Mouse (Mus musculus) brown adipose tissue, adult 24 weeks (tissue): Measurements from ENCODE around the gene Fam20b. TPM values are rescaled to one million over a fixed set of nuclear protein-coding genes. Genes with fewer than 3 reads are reported as not detected.

Experiments used
- H3K27ac ChIP-seq: fragments of 200-500 bp; replicated peaks from 2 replicates; pipeline ENCODE4 v1.5.1; 2012; ENCODE audit warnings: low read depth, mild to moderate bottlenecking, low read length
- H3K4me1 ChIP-seq: fragments of 200-500 bp; 2 replicates; pipeline ENCODE4 v1.6.1; 2012; ENCODE audit warnings: low read length, mixed read lengths; ENCODE audit not compliant: control insufficient read depth, insufficient read depth, insufficient read length
- H3K4me3 ChIP-seq: fragments of 200-500 bp; 2 replicates; pipeline ENCODE4 v1.5.1; 2012; ENCODE audit warnings: low read depth, mild to moderate bottlenecking, low read length, moderate library complexity; ENCODE audit not compliant: insufficient read depth
- polyA plus RNA-seq: library from polyadenylated mRNA; stranded (reverse); fragments of >200 nt; gene quantifications from 2 replicates; pipeline ENCODE4 v1.2.4, GENCODE M21; 2012; ENCODE audit not compliant: missing spikeins, insufficient read depth, insufficient read length

Gene Fam20b
- polyA plus RNA-seq, 1 experiment = 34.7 TPM

DNA sequence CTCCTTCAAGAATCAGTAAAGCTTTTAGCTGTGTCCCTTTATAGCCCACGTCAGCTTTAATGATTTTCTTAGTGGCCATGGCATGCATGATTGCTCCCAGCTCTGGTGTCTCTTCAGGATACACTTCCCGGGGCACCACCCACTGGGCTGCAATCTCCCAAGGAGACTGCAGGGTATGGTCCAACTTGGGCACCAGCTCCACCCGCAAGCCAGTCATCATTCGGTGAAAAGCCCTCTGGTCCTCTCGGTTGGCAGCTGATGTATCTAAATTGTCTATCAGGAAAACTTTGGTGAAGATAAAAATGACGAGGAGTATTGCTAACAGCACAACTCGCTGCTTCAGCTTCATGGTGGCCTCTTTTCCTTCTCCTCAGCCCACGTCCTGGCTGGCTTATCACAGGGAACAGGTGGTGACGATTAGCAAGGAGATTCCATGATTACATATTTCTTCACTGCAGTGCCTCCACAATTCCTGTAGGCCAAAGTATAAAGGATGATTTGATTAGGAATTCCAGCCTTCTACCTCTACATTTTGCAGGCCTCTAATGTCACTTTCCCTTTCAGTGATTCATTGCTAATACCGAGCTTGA is 13.1 kb downstream of the Fam20b start:
- Histone ChIP-seq H3K4me3 (no peak overlapping the region), H3K27ac (no peak overlapping the region), H3K4me1 (no peaks in the 10 kb centered on the region)

- Histone ChIP-seq H3K27ac (no peak overlapping the region), H3K4me1 (no peaks in the 10 kb centered on the region), H3K4me3 (no peak overlapping the region)
These were observed 15.4 kb downstream of the Fam20b start for GRCm38 (mm10) chr1:156703444-156703843.

- H3K4me1 ChIP-seq = no peaks in the 10 kb centered on the region
- H3K27ac ChIP-seq = no peak overlapping the region
- H3K4me3 ChIP-seq = no peak overlapping the region
These were observed 16.7 kb downstream of the Fam20b start for GRCm38 (mm10) chr1:156702151-156702550.

- Histone ChIP-seq H3K4me1 (no peaks in the 10 kb centered on the region), H3K4me3 (no peak overlapping the region), H3K27ac (no peak overlapping the region)
These were observed 32.7 kb downstream of the Fam20b start for GRCm38 (mm10) chr1:156686025-156686661.

DNA sequence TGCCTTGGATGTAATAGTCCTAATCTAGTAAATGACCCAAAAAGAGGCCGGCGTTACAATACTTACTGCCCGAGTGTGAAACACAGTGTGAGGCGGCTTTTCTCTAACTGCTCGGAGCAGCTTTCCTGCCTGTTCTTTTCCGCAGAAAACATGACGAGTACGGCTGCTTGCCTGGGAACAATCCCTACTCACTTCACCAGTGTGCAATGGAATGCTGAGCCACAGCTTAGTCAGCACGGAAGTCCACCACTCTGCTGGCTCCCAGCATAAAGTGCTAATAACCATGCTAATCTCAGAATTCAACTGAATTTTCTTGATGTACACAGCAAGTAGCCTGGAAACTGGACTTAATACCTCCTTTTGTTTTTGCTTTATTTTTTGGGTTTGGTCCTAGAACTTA is 39.3 kb downstream of the Fam20b start:
- no peak overlapping the region for H3K27ac ChIP-seq
- no peak overlapping the region for H3K4me3 ChIP-seq
- no peaks in the 10 kb centered on the region for H3K4me1 ChIP-seq

DNA sequence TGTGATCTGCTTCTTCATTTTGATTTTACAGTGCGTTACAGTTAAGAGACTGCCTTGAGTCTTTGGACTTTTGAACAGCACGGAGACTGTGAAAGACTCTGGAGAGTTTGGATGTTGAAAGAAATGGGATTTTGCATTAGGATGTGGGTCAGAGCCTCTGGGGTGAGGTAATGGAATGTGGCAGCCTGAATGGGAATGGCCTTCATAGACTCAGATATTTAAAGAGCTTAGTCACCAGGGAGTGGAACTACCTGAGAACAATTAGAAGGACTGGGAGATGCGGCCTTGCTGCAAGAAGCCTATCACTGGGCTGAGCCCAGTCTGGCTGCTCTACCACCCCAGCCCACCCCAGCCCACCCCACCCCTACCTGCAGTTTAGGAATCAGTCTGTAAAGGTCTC is 41.7 kb downstream of the Fam20b start:
- H3K4me3 ChIP-seq = no peak overlapping the region
- H3K4me1 ChIP-seq = no peaks in the 10 kb centered on the region; the same call in 1 of the 2 replicates
- H3K27ac ChIP-seq = no peak overlapping the region

- H3K4me3 ChIP-seq = no peak overlapping the region
- no peaks in the 10 kb centered on the region; the same call in 1 of the 2 replicates for H3K4me1 ChIP-seq
- no peak overlapping the region for H3K27ac ChIP-seq
These were observed 42.3 kb downstream of the Fam20b start for GRCm38 (mm10) chr1:156676596-156676995.

DNA sequence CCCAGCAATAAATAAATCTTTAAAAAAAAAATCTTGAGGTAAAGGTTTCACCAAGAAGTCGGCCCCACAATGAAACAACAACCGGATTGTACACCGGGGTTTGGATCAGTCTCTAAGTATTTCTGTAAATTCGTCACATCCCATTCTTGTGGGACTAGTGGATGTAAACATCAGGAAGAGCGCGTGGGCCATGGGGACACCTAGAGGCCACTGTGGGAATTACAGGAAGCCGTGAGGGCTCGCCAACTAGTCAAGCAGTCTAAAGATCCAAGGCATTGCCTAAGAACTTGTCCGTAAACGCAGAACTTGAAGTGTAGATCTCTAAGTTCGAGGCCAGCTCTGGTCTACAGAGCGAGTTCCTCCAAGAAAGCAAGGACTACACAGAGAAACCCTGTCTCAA is 42.7 kb downstream of the Fam20b start:
- no peak overlapping the region for H3K27ac ChIP-seq
- H3K4me1 ChIP-seq = no peaks in the 10 kb centered on the region; the same call in 1 of the 2 replicates
- no peak overlapping the region for H3K4me3 ChIP-seq

DNA sequence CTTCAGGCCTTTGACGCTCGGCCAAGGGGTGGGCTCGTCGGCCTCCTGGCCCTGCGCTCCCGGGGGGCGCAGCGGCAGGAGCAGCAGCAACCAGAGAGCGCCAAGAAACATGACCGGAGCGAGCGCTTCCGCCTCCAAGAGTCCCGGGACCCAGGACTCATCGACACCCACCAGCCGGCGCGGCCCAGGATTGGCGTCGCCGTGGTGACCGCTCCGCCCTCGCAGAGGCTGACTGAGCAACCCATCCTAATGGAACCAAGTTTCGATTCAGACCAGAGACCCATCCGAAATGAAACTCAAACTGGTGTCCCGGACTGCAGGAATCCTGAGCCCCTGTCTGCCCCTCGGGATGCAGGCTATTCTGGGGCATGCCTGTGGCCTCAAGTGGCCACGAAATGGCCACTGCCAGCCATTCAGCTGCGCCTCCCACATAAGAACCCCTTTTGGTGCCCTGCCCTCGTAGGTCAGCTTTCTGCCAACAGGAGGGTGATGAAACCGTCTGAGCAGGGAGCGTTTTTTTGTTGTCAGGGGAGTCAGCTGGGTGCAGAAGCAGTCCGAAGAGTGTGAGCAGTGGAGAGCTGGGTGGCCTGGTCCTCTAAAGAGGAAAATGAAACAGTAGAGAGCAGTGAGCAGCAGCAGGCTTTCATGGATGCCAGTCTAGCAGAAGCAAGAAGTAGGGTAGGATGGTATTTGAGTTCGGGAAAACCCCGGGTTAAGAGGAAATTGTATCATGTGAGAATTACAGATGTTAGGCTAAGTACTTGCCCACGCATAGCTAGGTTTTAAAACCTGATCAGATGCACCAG is 44.5 kb downstream of the Fam20b start, which contains the start of gene Tor3a:
Tor3a (minus strand) TSS at position 162 of the 806 bp plus-strand sequence.
- peak within 1 kb of the TSS; percentile 75 for H3K4me3 ChIP-seq
- peaks cover 2% of the 10 kb centered on the region for H3K4me1 ChIP-seq

DNA sequence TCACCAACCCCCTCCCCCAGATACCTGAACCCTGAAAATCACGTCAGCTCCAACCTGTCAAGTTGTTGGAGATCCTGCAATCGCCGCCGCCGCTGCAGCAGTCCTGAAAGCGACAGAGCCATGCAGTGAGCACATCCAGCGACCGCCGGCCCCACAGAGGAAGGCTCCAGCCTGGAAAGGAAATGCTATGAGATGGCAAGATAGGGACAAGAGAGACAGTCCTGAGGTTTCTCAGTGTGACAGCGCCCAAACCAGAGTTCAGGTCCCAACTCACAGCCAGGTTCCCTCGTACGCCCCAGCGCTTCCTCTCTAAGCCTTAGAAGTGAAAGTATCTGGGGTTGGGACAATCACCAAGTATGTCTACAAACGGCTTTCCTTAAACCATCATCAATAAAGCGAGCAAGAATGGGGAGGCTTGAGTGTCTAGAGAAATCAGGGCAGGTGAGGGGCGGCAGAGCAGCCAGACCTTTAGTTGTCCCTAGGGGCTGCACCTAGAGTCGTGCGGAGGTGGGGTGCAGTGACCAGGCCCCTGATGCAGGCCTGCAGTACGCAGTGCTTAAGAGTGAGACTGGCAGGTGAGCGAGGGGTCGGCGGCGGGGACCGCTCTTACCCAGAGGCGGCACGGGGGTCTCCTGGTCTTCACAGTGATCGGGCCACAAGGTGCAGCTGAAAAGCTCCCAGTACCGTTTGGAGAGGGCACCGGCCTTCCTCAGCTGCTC is 45.3 kb downstream of the Fam20b start:
- H3K4me3 ChIP-seq = peak overlapping the region; percentile 75
- H3K4me1 ChIP-seq = peaks cover 2% of the 10 kb centered on the region
- H3K27ac ChIP-seq = peak overlapping the region; percentile 74

More for the DNA sequence above, 44.5 kb downstream of the Fam20b start, which contains the start of gene Tor3a:
- H3K27ac ChIP-seq = peak within 1 kb of the TSS; percentile 74

- Histone ChIP-seq H3K4me3 (peak overlapping the region; percentile 75), H3K27ac (peak overlapping the region; percentile 74), H3K4me1 (peaks cover 2% of the 10 kb centered on the region)
These were observed 46.0 kb downstream of the Fam20b start for GRCm38 (mm10) chr1:156672720-156673475.

GRCm38 (mm10) chr1:156671921-156672320 is 47.0 kb downstream of the Fam20b start:
- H3K4me1 ChIP-seq = peaks cover 2% of the 10 kb centered on the region
- H3K4me3 ChIP-seq = no peak overlapping the region
- H3K27ac ChIP-seq = no peak overlapping the region

DNA sequence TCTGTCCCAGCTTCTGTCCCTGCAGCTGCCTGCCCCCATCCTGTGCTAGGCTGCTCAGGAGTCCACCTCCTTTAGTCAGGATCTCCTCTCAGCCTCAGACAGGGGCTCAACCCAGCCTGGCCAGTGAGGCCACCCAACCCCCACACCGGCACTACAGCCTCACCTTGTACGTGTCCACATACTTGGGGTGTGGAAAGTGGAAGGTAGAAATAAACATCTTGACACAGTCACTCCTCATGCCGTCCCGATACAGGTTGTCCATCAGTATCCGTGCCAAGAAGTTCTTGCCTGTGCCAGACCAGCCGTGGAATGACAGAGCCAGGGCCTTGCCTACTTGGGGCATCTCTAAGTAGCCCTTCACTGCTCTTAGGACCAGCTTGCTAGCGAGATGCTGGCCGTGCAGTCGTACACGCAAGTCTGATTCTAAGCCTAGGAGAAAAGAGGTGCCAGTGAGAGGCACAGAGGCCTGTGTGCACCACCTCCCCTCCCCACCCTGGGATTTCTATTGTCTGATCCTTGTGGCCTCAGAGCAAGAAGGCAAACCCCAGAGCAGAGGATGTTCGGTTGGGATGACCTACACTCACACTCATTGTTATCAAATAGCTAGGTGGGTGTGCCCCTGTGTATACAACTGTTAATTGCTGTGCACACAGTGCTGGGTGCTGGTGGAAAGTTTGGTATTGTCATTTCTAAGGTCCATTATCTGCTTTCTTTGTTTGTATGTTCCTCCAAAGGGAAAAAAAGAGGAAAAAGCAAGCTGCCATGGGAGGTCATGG is 49.5 kb downstream of the Fam20b start:
- Histone ChIP-seq H3K4me3 (no peak overlapping the region), H3K27ac (no peak overlapping the region), H3K4me1 (peaks cover 2% of the 10 kb centered on the region)

GRCm38 (mm10) chr1:156668602-156669001 is 50.3 kb downstream of the Fam20b start:
- no peak overlapping the region for H3K4me3 ChIP-seq

More at GRCm38 (mm10) chr1:156668602-156669001, 50.3 kb downstream of the Fam20b start:
- H3K27ac ChIP-seq = no peak overlapping the region
- H3K4me1 ChIP-seq = peaks cover 2% of the 10 kb centered on the region
